Mouse (Mus musculus): ENCODE measurements around the gene Tulp1.

GRCm38 (mm10) chr17:28317725-28318124 is 47.3 kb downstream of the Tulp1 start:
- TF ChIP-seq POLR2A (IDR thresholded peaks at IDR 0.05; ENCODE audit: low read depth, low read length) (no peak), CTCF (IDR thresholded peaks at IDR 0.05; ENCODE audit: borderline replicate concordance, insufficient read depth, low read length) (no peak)

Data from embryonic fibroblast, embryonic 13.5 days (primary cell).